Mouse (Mus musculus): ENCODE measurements around the gene Tgfbr3.

DNA sequence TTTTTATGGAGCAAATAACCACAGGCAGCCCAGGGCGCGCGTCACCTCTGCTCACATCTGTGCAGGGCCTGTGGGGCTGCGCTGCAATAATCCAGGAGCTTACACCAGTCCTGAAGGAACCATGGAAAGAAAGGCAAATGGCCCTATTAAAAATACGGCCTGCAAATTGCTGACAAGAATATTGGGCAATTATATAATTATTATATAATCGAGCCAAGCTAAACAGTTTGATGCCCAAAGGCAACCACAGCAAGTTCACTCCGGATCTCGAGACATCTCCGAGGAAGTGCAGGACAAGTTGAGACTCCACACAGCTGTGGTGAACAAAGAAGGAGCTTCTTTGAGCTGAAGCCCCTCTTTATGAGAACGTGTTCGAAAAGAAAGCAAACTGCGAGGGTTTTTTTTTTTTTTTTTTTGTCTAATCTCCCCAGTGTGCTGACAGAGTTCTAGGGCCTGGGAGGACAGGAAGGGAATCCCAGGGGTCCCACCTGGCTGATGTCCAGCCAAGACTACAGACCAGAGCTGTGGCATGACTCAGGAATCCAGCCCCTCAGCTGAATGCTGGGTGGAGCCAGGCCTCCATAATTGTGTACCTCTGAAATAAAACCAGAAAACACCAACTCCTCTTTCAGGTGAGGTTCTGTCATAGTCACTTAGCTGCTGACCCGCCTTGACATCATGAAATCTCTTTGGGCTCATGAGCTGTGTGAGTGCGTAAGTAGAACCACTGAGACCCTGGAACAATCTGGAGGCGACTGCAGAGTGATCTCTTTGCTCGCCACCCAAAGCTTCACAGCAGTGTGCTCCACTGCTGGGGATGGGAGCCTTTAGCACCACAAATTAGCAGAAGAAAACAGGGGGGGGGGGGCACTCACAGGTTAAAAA, 21.1 kb downstream of the Tgfbr3 start:
- TF ChIP-seq CTCF (conservative IDR thresholded peaks at IDR 0.05; ENCODE audit: insufficient read depth, insufficient read length, low read depth, low read length) (no peak), POLR2A (IDR thresholded peaks at IDR 0.05; ENCODE audit: low read depth, low read length) (no peak)

All from kidney, adult 2 months (tissue).